Mouse (Mus musculus) fibroblast of lung, adult 2 months (primary cell): ENCODE results near the gene Ggnbp2.
A peak's percentile ranks its signal among the peaks of the same experiment; 100 is the strongest.

ENCODE experiments used
- DNase-seq: peaks from one replicate; pipeline ENCODE4 v3.0.0-alpha.2; 2011; ENCODE audit warnings: low read depth

The Ggnbp2 gene

GRCm38 (mm10) chr11:84870337-84871043, at the start of gene Ggnbp2:
Gene Ggnbp2, minus strand, starts transcription at chr11:84870817.
- peak; percentile 64 for DNase-seq

- no peak for DNase-seq
Measured at GRCm38 (mm10) chr11:84919951-84920350, 49.3 kb upstream of the Ggnbp2 start.

- no peak for DNase-seq
Measured at GRCm38 (mm10) chr11:84919276-84919675, 48.7 kb upstream of the Ggnbp2 start.

GRCm38 (mm10) chr11:84918425-84918824, 47.8 kb upstream of the Ggnbp2 start:
- DNase-seq, result peak; percentile 35

GRCm38 (mm10) chr11:84916703-84917300, 46.2 kb upstream of the Ggnbp2 start:
- DNase-seq, result no peak

- DNase-seq, result peak; percentile 85
Measured at GRCm38 (mm10) chr11:84916053-84916702, 45.6 kb upstream of the Ggnbp2 start, which contains the start of gene Znhit3. Gene Znhit3, minus strand, starts transcription at chr11:84916366.

GRCm38 (mm10) chr11:84914673-84915072, 44.1 kb upstream of the Ggnbp2 start:
- no peak for DNase-seq

- DNase-seq, result no peak
Measured at GRCm38 (mm10) chr11:84910411-84910810, 39.8 kb upstream of the Ggnbp2 start.

GRCm38 (mm10) chr11:84908480-84908879, 37.9 kb upstream of the Ggnbp2 start:
- no peak for DNase-seq

GRCm38 (mm10) chr11:84907081-84907480, 36.5 kb upstream of the Ggnbp2 start:
- no peak for DNase-seq

- no peak for DNase-seq
Measured at GRCm38 (mm10) chr11:84904597-84905144, 34.1 kb upstream of the Ggnbp2 start.

- no peak for DNase-seq
Measured at GRCm38 (mm10) chr11:84893113-84893512, 22.5 kb upstream of the Ggnbp2 start.

- DNase-seq, result no peak
Measured at GRCm38 (mm10) chr11:84891705-84892104, 21.1 kb upstream of the Ggnbp2 start.

GRCm38 (mm10) chr11:84889492-84889891, 18.9 kb upstream of the Ggnbp2 start:
- DNase-seq, result no peak

- DNase-seq, result no peak
Measured at GRCm38 (mm10) chr11:84888025-84888424, 17.4 kb upstream of the Ggnbp2 start.

GRCm38 (mm10) chr11:84886767-84887511, 16.3 kb upstream of the Ggnbp2 start:
- DNase-seq, result no peak

- no peak for DNase-seq
Measured at GRCm38 (mm10) chr11:84886236-84886635, 15.6 kb upstream of the Ggnbp2 start.

GRCm38 (mm10) chr11:84885238-84885637, 14.6 kb upstream of the Ggnbp2 start:
- DNase-seq, result no peak

- no peak for DNase-seq
Measured at GRCm38 (mm10) chr11:84882346-84882745, 11.7 kb upstream of the Ggnbp2 start.

- no peak for DNase-seq
Measured at GRCm38 (mm10) chr11:84880971-84881370, 10.4 kb upstream of the Ggnbp2 start.

- no peak for DNase-seq
Measured at GRCm38 (mm10) chr11:84880465-84880961, 9.9 kb upstream of the Ggnbp2 start.
